Mouse (Mus musculus) heart, postnatal 10 days (tissue): Measurements from ENCODE around the gene Med7. TPM values are rescaled to one million over a fixed set of nuclear protein-coding genes. Genes with fewer than 3 reads are reported as not detected.

Source experiments
- DNase-seq, 2 experiments: peaks; one replicate each; pipeline ENCODE4 v3.0.0; 2021
- intact Hi-C: fragments of 180-260 bp; cut with DNase I; formaldehyde crosslinking; loops from one replicate; pipeline ENCODE4 v1.15.1; 2025
- total RNA-seq, 2 experiments: library from RNA; stranded (reverse); gene quantifications; 2 replicates each; pipeline ENCODE4 v1.2.3; 2021

Med7 gene
- 10 to 100 TPM; 18.8 to 19.0 TPM for total RNA-seq

DNA sequence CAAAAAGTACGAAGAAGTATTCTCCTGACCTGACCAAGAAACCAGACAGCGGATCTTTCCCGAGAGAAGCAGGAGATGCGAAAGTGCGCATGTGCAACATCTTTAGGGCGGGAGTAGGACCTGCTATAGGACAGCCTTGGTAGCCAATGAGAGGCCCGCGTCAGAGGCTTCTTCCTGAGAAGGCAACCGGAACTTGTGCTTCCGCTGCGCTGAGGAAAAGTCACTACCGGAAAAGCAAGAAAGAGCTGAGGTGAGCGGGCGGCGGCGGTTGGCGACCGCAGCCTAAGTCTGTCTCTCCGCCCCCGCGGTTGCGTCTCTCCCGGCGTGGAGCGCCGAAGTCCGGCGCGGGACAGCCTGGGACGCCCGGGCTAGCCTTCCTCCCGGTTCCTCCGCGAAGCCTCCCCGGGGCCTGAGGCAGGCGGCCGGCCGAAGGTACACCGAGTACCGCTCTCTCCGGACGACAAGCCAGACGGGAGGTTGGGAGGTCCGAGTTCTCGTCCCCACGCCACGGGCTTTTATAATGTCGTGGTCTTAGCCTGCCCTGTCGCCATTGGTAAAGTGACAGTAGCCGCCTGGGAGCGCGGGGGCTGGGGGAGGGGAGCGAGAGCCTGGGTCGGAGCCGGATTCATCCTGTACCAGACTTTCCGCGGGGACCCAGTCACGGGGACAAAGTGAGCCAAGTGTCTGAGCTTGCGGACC is at the start of gene Med7:
Gene Med7, plus strand, starts transcription at position 166 of the 699 bp plus-strand sequence.
- intact Hi-C loops: no loop called here

DNA sequence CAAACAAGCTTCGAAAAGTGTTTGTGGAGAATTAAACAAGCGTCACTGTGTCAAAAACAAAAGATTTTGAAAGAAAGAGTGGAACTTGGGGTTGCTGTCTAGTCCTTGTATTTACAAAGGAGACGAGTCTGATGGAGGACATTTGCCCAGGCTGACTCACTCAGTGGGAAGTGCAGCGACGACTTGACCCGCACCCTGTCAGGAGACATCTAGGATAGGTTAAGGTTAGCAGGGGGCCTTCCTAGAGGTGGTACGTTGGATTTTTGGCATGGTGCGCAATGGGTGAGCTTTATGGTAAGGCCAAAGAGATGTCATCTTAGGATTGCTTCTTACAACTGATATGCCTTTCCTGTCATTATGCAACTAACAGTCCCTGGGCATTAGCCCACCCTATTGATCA is 49.7 kb upstream of the Med7 start:
- intact Hi-C loops: no loop called here
- DNase-seq: no peak

More for the DNA sequence above, at the start of gene Med7:
- DNase-seq: peak; percentile 96

DNA sequence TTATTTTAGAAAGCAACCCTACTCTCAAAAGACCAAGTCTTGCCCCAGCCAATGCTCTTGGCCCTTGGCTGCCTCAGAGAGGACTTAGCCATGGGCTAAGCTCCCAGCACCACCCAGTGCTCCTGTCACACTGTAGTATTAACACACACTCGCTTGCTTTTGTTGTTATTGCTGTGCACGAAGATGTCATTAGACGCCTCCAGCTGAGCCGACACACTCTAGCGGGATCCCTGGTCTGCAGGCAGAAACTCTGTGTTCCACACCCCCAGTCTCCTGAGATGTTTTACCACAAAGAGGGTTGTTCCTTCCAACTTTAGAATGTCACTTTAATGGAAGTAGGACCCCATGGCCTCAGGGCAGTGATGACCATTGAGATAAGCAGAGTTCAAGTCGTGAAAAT is 48.3 kb upstream of the Med7 start:
- no peak for DNase-seq
- intact Hi-C loops: no loop called here

DNA sequence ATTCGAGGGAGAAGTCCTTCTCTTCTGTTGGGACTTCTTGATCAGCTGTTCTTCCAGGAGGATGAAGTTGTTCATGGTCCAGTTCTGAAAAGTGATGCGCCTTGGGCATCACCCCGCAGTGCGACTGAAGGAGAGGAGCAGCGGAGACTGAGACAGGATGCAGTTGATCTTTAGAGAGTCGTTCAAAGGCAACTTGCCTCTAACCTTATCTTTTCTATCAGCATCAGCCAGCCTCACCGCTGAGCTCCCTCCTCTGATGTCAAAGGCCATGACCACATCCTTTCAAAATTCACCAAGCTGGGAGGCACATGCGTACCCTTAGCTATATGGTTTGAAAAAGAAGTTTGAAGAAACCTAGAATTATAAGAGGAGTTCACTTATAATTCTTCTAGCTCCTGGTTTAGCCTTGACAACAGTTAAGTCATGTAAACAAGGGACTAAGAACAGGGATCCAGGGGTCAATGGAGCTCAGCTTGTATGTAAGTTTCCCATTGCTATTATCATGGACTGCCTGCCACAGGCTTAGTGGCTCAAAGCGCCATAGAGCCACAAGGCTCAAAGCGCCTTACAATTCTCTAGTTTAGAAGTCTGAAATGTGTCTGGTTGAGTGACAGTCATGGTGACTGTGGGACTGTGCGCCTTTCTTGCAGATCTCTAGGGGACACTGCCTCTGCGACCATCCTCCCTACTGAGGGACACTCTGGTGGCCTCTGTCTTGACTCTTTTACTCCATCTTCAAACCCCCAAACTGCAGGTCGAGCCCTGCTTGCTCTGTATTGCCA is 47.2 kb upstream of the Med7 start, which contains the start of gene Itk:
Gene Itk, minus strand, starts transcription at position 180 of the 782 bp plus-strand sequence.
- intact Hi-C loops: no loop called here

DNA sequence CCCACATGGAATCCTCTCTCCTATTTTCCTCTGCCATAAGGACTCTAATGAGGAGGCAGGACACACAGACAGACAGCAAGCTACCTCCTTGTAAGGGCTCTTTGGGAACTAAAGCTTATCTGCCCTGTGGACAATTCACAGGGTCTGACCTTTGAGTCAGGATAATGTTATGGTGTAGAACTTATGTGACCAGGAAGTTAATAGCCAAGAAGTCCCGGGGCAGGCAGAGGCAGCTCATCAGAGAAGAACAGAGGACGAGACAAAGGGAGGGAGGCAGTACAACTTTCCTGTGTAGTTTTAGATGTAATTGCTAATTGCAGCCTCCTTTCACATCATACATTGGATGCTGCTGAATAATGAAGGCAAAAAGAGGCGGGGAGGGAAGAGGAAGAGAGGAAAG is 46.1 kb upstream of the Med7 start:
- DNase-seq: no peak
- intact Hi-C loops: no loop called here

More for the DNA sequence above, 47.2 kb upstream of the Med7 start, which contains the start of gene Itk:
- DNase-seq: no peak

DNA sequence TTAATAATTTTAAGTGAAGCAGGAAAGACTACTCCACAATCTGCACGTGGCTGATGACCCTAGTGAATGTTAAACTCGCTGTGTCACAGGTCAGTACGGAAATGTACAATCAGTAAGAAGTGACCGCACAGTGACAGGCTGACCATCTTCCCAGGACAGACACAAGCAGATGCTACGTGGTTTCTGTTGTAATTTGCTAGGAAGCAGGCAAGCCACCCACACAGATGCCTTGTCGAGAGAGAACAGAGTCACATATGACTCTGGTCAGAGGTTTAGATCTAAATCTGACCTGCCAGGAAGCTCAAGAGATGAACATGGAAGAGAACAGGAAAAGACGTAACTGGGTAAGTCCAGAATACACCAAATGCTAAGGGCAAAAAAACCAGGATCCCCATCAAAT is 43.8 kb upstream of the Med7 start:
- intact Hi-C loops: no loop called here
- no peak for DNase-seq

DNA sequence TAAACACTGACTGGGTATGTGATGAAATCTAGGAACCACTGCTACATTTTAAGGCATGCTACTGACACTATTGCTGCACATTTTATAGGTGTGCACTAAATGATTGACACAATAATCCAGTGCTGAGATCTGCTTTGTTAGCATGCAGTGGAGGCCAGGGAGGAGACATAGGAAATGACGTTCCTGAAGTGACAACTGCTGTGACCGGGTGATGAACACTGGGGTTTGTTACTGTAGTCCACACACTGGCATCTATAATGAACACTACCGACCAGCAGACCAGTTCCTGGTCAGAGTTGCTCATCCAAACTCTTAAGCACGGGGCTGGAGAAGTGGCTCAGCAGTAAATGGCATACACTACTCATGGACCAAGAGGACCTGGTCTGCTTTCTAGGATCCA is 43.3 kb upstream of the Med7 start:
- no peak for DNase-seq
- intact Hi-C loops: no loop called here

DNA sequence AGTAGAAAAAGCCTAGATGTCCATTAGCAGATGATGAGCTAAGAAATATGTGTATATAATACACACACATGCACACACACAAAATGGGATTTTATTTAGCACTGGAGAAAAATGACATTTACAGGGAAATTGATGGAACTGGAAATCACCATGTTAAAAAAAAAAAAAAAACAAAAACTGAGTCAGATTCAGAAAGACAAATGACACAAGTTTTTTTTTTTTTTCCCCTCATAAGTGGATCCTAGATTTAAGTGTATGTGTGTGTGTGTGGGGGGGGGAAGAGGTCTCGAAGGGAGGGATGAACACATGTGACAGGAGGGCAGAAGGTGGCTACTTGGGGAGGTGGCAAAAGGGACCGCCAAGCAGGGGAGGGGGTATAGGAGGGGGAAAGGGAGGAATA is 41.6 kb upstream of the Med7 start:
- intact Hi-C loops: no loop called here
- DNase-seq: no peak

DNA sequence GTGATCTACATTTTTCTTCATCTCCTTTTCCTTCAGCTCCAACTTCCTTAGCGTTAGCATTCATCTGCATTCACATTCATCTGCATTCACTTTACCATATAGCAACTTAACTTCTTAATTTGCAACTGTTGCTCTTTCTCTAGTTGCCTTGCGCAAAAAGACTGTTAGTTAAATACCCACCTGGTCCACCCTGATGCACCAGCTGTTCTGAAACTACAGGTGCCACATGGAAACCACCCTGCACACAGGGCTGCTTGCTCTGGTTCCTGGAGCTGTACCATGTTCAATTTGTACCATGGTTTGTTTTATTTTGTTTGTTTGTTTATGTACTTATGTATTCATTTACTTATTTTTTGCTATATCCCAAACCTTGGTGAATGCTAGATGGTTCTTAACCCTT is 41.0 kb upstream of the Med7 start:
- intact Hi-C loops: no loop called here
- DNase-seq: no peak

DNA sequence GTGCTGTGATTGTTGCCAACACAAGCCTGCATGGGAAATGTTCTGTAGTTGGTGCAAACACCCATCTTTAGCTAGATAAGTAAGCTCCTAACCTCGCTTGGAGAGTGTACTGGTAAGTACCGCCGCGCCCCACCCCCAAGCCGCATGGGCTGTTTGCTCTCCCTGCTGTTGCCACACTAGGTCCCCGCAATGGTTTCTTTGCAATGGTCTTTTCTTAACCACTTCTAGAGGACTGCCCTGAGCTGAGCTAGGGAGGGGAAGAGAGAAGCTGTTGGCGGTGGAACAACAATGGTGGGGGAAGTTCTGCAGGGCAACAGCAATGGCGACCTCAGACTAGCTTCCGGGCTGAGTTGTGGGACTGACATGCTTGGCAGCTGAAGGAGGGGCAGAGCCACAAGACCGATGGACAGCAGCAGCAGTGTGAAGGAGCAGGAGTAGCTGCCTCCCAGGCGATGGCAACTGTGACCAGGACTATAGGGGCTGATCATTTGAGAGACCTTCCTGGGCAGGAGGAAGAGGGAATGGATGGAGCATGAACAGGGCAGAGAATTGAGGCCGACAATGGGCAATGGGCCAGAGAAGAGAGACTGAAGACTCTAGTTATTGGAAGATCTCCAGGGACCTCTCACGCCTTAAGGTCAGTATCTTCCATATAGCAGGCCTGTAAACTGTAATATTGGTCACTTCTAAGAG is 40.4 kb upstream of the Med7 start, which contains the start of gene Fam71b:
Gene Fam71b, plus strand, starts transcription at position 393 of the 693 bp plus-strand sequence.
- DNase-seq: no peak
- intact Hi-C loops: no loop called here

DNA sequence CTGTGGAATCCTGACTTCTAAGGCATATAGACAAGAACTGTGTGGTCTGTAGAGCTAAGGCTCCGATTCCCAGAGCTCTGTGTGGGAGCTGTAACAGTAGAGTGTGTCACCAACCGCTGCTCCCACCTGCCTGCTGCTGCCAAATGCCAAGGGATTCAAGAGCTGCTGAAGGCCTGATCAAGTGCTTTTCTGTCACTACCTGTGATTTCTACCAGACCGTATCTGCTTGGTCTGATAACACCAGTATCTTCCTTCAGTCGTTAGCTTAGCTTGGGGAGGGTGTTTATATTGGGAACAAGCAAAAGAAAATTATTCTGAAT is 39.9 kb upstream of the Med7 start:
- intact Hi-C loops: no loop called here
- DNase-seq: no peak

DNA sequence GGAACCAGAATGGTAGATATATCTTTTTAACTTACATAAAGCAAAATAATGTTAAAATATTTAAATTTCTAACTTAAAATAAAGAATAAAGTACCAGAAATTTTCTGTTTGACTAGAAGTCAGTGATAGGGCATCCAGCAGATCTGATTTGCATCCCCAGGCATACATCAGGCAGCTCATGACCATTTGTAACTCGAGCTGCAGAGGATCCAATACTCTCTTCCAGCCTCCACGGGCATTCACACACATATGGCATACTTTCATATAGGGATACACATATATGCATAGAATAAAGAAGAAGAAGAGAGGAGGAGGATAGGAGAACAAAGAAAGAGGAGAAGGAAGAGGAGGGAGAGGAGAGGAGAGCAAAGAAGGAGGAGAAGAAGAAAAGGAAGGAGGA is 38.8 kb upstream of the Med7 start:
- DNase-seq: no peak
- intact Hi-C loops: no loop called here

DNA sequence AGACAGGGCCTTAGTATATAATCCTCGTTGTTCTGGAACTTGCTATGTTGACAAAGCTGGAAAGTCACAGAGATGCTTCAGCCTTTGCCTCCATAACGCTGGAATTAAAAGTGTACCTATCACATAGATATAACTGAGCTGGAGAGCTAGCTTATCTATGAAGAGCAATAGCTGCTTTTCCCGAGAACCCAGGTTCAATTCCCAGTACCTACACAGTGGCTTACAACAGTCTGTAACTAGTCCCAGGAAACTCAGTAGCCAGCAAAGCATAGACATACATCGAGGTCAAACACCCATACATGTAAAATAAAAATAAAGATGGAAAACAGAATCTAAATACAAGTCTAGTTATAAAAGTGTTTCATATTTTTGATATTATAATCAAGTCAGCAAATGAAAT is 38.3 kb upstream of the Med7 start:
- intact Hi-C loops: no loop called here
- DNase-seq: no peak

DNA sequence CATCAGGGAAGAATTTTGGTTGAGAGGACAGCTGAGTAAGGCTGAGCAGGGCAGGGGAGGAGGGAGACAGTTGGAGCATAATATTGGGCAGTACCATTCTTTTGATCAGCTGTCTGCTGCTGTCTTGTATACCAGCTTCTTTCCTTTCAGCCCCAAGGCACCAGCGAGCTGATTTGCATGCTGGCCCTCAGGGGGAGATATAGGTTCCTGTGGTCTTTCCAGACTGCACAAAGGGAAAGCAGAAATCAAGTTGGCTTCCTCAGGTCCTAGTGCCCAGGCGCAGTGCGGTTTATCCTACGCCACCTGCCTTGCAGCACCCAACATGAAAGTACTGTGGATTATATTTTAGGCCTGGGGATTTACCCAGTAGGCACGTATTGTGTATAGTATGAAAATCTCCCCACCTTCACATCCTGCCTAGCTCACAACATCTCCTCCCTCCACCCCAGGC is 37.8 kb upstream of the Med7 start:
- no peak for DNase-seq
- intact Hi-C loops: no loop called here

DNA sequence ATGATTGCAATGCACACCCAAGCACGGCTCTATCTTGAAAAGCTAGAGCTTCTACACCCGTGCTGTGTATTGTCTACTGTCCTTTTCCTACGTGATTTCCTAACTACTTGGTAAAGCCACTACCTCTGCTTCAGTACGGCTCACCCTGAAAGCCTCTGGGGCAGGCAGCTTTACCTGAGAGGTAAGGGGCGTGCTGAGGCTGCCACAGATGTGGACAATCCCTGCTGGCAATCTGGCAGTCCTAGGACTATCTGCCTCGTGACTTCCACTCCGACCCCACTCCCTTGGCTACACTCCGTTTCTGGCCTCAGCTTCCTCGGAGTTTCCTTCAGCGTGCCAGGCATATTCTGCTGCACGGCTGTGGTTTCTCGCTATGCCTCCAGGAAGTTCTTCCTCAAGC is 35.2 kb upstream of the Med7 start:
- no peak for DNase-seq
- intact Hi-C loops: no loop called here

DNA sequence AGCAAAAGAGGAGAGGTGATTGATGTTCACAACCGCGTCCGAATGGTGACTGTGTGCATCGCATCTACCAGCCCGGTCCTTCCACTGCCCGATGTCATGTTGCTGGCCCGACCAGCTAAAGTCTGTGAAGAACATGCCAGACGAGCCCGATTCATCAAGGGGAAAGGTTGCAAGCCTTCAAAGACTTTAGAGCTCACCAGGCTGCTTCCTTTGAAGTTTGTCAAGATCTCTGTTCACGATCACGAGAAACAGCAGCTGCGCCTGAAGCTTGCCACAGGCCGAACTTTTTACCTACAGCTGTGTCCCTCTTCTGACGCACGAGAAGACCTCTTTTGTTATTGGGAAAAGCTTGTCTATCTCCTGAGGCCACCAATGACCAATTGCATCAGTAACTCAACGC is 31.7 kb upstream of the Med7 start:
- intact Hi-C loops: no loop called here
- DNase-seq: no peak

DNA sequence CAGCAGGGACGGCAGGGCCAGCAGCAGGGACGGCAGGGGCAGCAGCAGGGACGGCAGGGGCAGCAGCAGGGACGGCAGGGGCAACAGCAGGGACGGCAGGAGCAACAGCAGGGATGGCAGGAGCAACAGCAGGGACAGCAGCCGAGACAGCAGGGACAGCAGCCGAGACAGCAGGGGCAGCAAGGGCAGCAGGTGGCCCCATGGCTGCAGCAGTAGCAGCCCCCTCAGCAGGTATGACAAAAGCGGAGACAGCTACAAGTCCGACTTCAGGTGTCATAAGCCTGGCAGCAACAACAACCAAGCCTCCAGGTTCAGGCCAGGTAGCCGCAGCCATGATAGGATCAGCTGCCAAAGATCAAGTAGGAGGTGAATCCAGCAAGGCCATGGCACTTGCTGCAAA is 30.0 kb upstream of the Med7 start:
- intact Hi-C loops: no loop called here
- DNase-seq: no peak

DNA sequence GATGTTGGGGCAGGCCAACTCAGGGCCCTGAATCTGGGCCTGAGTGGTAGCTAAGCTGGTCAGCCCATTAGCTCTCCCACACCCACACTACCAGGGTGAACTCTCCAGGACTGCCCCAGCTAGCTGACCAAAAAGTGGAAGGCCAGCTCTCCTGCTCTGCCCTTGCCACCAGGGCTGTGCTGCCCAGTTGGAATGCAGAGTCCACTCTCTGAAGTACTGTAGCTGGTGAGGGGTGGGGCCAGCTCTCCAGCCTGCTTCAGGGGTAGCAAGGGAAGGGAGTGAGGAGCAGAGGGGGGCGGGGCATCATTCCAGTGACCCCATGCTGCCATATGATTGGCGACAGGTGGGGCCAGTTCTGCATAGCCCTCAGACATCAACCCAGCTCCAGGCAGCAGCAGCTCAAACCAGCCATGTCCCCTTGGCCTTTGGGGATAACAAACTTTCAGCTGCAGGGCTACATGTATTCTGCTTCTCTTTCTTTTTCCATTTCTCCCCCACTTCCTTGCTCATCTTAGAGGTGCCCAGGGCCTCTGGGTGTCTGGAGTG is 26.6 kb upstream of the Med7 start:
- intact Hi-C loops: no loop called here
- no peak for DNase-seq

DNA sequence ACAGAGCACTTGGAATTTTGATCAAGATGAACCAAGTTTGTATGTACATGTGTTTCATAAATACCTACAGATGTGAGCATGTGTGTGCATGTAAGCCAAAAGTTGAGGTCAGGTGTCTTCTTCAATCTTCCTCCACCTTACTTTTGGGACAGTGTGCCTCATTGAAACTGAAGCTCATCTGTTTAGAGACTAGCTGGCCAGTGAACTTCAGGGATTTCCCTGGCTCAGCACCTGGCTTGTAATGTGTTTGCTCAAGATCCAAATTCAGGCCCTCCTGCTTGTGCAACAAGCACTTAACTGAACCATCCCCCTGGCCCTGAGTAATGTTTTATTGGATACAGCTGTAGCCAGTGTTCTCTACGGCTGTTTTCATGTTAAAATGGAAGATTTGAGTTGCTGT is 18.3 kb upstream of the Med7 start:
- DNase-seq: no peak
- intact Hi-C loops: no loop called here

DNA sequence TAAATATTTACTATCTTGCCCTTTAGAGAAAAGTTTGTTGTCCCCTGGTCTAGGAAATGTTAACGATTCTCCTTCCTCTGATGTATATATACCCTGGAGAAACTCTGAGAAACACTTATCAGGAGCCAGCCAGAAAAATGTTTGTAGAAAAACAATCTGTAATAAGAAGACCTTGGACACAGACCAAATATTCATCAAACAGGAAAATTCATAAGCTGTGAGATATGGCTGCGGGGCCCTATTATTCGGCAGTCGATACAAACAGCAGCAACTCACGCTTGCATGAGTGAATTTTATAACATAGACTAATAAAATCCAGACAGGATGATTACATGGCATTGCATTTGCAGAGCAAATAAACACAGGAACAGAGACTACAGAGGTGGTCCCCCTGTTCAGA is 17.9 kb upstream of the Med7 start:
- intact Hi-C loops: no loop called here
- no peak for DNase-seq

DNA sequence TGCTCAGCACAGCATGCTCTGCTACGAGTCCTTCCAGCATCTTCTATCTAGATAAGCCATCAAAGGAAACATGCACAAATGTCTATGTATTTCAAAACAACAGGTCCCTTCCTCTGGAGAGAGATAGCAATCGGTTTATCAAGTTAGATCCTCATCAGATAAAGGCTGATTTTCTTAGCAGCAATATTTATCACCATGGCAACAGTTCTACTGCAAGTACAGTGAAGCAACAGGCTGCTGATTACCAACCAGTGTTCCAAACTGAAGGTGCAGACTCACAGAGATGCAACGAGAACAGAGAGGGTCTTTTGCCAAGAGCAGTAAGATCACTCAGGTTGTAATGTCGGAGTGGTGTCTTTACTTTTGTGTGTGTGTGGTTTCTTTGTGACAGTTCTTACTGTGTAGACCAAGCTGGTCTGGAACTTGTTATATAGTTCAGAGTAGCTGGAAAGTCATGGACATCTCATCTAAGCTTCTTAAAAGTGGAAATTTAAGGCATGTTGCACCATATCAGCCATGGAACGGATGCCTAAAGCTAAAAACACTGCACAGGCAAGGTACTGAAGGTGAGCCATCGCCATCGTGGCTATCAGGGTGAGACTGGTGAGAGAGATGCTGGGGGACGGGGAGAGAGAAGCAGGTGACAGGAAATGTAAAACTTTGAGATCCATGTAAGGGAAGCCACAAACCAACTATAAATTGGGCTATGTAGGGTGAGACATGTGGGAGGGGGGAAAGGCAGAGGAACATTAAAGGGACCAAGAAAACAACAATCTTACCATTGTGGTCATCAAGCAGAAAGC is 15.4 kb upstream of the Med7 start:
- no peak for DNase-seq
- intact Hi-C loops: no loop called here
